Mouse (Mus musculus): ENCODE data around the gene Ptx4. TPM values are rescaled to one million over a fixed set of nuclear protein-coding genes. Genes with fewer than 3 reads are reported as not detected.
A peak's percentile ranks its signal among the peaks of the same experiment; 100 is the strongest.

Ptx4 gene
- not detected for polyA plus RNA-seq (2017; shearing (Covaris generic))

DNA sequence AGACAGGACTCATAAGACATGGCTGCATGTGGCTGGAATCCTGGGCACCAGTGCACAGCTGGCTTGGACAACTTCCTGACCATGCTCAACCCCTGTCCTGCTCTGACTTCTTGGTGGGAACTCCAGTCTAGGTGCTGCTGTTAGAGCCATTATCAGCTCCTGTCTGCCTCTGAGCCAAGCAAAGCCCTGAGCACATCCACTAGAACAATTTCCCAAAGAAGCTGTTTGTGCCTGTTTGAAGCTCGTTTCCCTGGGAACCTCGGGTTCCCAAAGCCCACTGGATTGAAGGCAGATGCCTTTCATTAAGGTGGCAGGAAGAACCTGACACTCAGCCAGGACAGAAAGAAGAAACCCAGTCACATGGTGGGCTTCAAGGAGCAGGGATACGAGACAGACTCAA is at the start of gene Ptx4:
Ptx4 (plus strand) TSS at position 355 of the 400 bp plus-strand sequence.
- no peak for ATAC-seq

GRCm38 (mm10) chr17:25076906-25077305 is 43.7 kb upstream of the Ptx4 start:
- ATAC-seq: no peak

GRCm38 (mm10) chr17:25077771-25078372 is 42.7 kb upstream of the Ptx4 start:
- ATAC-seq: no peak

- ATAC-seq: no peak
These were observed 40.4 kb upstream of the Ptx4 start for GRCm38 (mm10) chr17:25080210-25080609.

DNA sequence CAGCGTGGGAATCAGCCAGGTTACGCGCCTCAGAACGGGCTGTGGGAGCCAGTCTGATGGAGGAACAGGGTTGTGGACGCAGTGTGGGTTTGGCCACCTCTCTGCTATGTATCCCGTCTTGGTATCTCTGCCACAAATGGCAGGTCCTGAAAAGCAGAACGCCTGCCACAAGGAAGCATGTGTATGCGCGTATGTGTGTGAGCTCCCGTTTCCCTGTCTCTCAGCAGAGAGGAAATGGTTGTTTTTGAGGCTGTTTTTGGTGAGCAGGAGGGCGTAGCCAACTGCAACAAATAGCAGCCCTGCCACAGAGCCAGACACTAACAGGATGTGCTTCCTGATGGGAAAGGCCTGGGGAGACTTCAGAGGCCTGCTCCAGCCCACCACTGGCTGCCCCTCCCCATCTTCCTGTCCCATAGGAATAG is 39.6 kb upstream of the Ptx4 start:
- no peak for ATAC-seq

GRCm38 (mm10) chr17:25082081-25082847 is 38.3 kb upstream of the Ptx4 start:
- no peak for ATAC-seq

- ATAC-seq: no peak
These were observed 37.7 kb upstream of the Ptx4 start for GRCm38 (mm10) chr17:25082887-25083286.

GRCm38 (mm10) chr17:25083444-25083931 is 37.1 kb upstream of the Ptx4 start, which contains the start of gene Tmem204:
Tmem204 (minus strand) TSS chr17:25083591.
- ATAC-seq: no peak

DNA sequence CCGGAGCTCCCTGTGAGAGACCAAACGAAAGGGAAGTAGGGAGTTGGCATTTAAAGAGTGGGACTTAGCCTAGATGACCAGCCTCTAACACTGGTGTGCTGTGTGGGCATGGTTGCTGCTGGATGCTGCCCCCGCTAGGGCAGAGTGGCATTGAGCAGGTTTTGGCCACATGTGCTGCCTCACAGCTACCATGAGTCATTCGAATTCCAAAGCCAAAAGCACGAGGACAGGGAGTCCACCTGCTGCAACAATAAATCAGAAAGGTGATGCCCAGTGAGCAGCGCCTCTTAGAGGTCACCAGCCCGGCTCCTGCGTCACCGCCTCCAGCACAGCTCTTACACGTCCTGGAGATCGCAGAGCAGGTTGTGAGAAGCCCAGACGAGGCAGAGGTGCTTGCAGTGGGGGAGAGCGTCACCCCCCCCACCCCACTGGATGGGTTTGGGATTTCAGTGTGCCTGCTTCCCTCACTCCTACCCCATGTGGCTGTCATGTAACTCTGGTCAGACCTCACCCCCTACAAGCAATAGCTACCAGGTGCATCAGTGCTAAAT is 35.6 kb upstream of the Ptx4 start:
- ATAC-seq: no peak

DNA sequence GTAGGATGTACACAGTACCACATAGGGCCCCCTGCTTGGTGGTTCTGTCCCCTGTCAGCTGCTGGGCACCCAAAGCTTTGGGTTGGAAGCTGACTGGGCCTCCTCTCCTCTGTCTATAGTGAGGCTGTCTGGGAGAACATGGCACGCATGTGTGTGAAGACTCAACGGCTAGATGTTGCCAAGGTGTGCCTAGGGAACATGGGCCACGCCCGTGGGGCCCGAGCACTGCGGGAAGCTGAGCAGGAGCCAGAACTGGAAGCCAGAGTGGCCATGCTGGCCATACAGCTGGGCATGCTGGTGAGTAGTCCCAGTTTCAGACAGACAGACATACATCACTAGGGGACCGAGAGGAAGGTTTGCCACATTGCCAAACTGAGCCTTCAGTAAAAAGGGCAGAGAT is 33.8 kb upstream of the Ptx4 start:
- no peak for ATAC-seq

DNA sequence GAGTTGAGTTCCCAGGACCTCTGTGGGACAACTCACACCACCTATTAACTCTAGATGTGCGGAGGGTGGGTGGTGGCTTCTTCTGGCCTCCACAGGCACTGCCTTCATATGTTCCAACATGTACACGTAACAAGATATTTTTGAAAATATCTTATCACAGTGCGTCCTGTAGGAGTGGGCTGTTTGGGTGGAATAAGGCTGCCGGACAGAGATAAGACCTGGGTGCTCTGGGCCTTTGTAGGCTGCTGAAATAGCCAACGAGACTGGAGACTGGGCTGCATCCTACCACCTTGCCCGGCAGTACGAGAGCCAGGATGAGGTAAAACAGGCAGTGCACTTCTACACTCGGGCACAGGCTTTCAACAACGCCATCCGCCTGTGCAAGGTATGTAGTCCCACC is 31.4 kb upstream of the Ptx4 start:
- ATAC-seq: no peak

DNA sequence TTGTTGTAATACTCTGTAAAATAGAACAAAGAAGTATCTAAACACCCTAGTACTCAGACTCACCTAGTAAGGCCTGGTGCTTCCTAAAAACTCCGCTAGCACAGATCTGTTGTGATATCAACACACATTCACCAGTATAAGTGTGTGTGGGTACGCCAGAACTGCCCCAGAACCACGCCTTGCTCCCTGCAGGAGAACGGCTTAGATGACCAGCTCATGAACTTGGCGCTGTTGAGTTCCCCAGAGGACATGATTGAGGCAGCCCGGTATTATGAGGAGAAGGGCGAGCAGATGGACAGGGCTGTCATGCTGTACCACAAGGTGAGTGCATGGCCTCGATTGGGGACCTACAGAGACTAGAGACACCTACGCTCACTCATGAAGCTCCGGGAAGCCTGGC is 30.1 kb upstream of the Ptx4 start:
- ATAC-seq: no peak

DNA sequence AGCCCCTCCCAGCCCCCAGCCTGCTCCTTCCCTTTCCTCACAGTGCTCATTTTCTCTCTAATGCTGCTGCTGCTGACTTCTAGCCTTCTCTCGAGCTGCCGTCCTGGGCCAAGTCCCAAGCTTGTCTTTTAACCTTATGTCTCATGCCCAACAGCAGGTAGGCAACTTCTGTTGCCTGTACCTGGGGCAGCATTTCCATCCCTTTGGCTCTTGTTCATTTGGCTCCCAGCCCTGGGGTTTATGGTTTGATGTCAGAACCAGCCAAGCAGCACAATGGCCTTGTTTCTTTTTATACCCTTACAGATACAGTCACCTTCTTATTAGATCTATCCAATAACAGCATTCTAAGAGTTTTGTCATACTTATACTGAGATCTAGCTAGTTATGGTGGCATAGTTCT is 24.3 kb upstream of the Ptx4 start:
- no peak for ATAC-seq

DNA sequence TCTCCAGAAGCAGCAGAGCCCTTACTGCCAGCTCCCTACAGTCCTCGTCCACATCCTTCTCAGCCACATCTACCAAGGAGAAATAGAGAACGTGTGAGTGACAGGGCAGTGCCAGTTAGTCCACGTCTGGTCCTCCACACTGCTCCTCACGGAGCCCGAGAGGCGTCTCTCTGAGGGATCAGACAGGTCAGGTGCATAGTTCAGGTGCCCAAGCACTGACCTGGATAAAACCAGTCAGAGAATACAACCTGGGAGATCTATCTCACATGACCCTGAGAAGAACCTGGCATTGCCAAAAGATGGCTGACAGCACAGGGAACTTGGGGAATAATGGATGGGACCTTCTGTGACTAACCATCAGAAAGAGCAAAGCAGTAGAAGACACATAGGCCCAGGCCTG is 20.5 kb upstream of the Ptx4 start:
- ATAC-seq: no peak

- no peak for ATAC-seq
These were observed 19.2 kb upstream of the Ptx4 start for GRCm38 (mm10) chr17:25101338-25101737.

GRCm38 (mm10) chr17:25107786-25108185 is 12.8 kb upstream of the Ptx4 start:
- ATAC-seq: no peak

DNA sequence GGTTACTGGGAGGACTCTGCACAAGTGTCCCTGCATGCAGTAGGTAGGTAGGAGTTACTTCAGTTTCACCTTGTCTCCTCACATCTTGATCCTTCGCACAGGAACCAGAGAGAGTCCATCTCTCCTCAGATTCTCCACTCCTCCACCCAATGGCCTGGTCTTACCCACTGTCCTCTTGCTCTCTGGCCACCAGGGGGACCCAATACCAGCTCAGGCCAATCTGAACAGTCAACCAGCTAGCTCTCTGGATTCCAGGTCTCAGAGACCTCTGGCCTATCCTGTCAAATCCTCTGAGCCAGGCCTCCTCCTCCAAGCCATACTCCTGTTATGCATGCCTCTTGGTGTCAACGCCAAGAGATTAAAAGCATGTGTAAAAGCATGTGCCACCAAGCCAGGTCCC is 11.0 kb upstream of the Ptx4 start:
- no peak for ATAC-seq

DNA sequence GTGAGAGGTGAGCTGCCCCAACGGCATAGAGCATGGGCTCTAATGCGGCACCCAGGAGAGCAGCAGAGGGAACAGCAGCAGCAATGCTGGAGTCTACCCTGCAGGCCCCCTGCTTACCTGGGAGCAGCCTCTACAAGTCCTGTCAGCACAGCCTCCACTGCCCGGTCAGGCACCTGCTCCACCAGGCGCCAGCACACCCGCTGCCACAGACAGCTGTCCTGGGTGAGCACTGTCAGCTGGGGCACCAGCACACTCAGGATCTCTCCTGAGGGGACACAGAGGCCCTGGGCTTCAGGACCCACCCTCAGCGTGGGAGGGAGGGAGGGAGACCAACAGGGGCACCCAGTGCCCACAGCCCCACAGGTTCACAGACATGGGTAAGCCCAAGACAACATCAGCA is 10.0 kb upstream of the Ptx4 start:
- ATAC-seq: no peak

- ATAC-seq: no peak
These were observed 9.3 kb upstream of the Ptx4 start for GRCm38 (mm10) chr17:25111220-25111619.

GRCm38 (mm10) chr17:25111739-25112422 is 8.7 kb upstream of the Ptx4 start:
- no peak for ATAC-seq

GRCm38 (mm10) chr17:25112423-25112810 is 8.1 kb upstream of the Ptx4 start:
- ATAC-seq: no peak

GRCm38 (mm10) chr17:25114908-25115645 is 5.5 kb upstream of the Ptx4 start:
- peak; percentile 50 for ATAC-seq

All from activated CD4-positive, CD25-positive, alpha-beta regulatory T cell, adult 4 months (primary cell).